Mouse (Mus musculus): ENCODE results near the gene Crabp2.
"Not testable (repeated sequence)": the region's sequence is repeated elsewhere in the genome, so short reads cannot be mapped to it uniquely, and the experiment has no call there.

The Crabp2 gene

GRCm38 (mm10) chr3:87948378-87949265 is at the start of gene Crabp2:
Gene Crabp2 (plus strand): TSS chr3:87948666.
- DNase-seq (ENCODE audit: low spot score), result no peak

DNA sequence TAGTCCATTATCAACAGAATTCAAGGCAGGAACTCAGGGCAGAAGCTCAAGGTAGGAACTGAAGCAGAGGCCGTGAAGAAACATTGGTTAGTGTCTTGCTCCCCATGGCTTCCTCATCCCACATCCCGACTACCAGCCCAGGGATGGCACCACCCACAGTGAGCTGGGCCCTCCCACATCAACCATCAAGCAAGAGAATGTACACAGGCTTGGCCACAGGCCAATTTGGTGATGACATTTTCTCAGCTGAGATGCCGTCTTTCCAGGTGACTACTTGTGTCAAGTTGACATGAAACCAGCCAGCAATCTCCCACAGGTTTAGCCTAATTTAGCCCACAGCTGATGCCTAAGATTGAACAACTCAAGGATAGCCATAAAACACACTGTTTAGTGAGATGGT is 49.2 kb upstream of the Crabp2 start:
- no peak for DNase-seq (ENCODE audit: low spot score)

GRCm38 (mm10) chr3:87899776-87900175 is 48.7 kb upstream of the Crabp2 start:
- no peak for DNase-seq (ENCODE audit: low spot score)

DNA sequence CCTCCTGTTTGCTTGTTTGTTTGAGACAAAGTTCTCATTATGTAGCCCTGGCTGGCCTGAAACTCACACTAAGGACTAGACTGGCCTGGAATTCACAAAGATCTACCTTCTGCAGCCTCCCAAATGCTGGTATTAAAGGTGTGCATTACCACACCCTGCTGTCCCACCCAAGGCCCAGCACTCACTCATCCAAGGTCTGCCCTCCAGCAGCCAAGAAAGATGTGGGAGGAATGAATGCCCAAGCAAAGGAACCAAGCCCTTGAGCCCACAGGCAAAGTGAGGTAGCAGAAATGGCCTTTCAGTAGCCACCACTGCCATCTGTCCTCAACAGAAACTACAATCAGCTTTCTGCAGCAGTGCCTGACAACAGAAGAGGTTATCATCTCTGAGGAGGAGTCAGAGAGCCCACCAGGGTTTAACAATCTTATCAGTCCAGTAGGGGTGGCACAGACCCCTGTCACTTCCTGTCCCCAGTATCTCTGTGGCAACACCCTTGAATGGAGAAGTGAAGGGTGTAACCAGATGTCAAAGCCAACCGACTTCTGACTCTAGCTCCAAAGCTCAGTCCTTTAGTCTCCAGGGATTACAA is 47.3 kb upstream of the Crabp2 start:
- DNase-seq (ENCODE audit: low spot score), result no peak

- not testable (repeated sequence) for DNase-seq (ENCODE audit: low spot score)
Observed at GRCm38 (mm10) chr3:87901959-87902358, 46.5 kb upstream of the Crabp2 start.

DNA sequence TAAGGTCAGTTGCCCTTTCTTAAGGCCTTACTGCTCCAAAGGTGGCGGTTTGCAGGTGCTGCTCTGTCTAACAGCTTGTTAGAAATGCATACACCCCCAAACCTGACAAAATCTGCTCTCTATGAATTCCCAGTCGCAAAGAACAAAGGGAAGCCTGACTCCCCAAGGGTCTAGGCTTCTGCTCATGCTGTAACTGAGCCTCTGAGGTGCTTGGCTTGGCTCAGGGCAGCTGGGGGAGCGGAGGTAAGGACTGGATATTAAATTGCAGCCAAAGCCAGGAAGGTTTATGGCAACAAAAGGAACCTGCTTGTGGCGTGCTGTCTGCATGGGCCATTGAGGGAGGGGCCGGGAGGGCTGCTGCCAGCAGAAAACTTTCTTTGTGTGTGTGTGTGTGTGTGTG is 44.6 kb upstream of the Crabp2 start:
- DNase-seq (ENCODE audit: low spot score), result no peak

GRCm38 (mm10) chr3:87905880-87906485 is 42.5 kb upstream of the Crabp2 start, which contains the start of gene Hdgf:
Gene Hdgf (plus strand): TSS chr3:87906321.
- DNase-seq (ENCODE audit: low spot score), result peak; percentile 90

GRCm38 (mm10) chr3:87906601-87906980 is 41.9 kb upstream of the Crabp2 start:
- no peak for DNase-seq (ENCODE audit: low spot score)

- DNase-seq (ENCODE audit: low spot score), result no peak
Observed at GRCm38 (mm10) chr3:87906981-87907857, 41.2 kb upstream of the Crabp2 start.

- DNase-seq (ENCODE audit: low spot score), result no peak
Observed at GRCm38 (mm10) chr3:87907906-87908305, 40.6 kb upstream of the Crabp2 start.

DNA sequence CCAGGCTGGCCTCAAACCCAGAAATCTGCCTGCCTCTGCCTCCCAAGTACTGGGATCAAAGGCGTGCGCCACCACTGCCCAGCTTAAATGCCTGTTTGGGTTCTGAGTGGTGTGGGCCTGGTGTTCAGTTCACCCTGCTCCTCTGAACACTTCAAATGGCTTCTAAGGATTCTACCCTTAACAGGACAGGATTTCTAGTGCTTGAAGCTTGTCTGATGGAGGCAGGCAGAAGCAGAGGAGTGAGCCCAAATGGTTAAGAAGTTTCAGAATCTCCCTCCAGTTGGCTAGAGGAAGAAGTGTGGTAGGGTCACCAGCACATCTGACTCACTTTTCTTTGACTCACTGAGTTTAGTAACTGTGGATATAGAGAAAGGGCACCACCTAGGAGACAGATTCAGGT is 39.1 kb upstream of the Crabp2 start:
- no peak for DNase-seq (ENCODE audit: low spot score)

DNA sequence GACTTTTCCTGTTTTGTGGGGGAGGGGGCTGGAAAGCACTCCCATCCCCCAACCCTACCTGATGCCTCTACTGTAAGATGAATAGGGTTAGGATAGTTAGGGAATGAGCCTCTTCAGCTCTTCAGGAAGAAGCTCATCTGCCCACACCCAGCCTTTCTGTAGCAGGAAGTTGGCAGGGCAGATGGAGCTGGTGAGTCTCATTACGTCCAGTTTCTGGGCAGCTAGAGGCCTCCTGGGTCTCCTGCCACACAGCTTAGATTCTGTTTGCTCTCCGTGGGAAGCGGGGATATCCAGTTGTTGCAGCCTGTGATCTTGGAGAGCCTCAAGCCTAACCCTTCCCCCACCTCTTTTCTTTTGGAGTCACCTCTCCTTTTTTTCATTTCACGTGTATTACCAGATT is 38.6 kb upstream of the Crabp2 start:
- DNase-seq (ENCODE audit: low spot score), result no peak

DNA sequence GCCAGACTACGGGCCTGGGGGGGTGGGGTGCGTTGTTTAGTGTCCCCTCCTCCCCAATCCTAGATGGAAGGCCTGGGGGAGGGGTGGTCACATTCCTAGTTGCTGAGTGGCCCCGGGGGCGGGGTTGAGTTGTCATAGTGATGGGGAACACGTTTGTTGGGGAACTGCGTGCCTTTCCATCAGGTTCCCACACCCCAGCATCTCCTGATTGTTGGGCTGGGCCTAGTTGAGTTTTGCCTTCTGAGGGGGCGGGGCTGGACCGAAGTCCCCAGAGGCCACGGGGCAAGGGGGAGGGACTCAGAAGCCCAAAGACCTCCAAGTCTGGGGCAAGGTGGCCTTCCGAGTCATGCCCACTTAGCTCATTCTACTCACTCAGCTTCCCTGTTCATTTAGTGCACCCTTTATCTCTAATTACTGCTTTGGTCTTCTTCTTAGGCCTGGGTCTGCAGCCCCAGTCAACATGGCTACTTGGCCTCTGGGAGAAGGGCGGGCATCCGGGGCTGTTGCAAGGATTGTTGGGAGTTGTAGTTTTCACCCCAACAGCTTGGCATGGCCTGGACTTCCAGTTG is 37.8 kb upstream of the Crabp2 start:
- no peak for DNase-seq (ENCODE audit: low spot score)

DNA sequence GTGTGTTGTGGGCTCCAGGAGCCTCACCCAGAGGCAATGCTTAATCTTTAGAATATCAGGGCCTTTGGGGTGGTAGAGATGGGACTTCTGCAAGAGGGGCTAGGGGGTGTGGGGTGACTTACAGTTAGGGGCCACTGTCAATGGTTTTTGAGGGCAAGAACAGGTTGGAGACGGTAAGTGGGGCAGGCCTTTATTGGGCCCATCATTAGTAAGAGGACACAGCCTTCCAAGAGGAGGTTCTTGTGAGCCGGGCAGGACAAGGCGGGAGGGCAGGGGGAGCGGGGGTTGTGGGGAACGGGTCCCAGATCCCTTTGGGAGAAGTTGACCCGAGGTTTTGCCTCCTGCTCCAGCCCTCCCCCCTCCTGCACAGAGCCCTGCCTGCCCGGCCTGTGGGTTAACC is 35.0 kb upstream of the Crabp2 start:
- DNase-seq (ENCODE audit: low spot score), result no peak

GRCm38 (mm10) chr3:87913891-87914290 is 34.6 kb upstream of the Crabp2 start:
- no peak for DNase-seq (ENCODE audit: low spot score)

GRCm38 (mm10) chr3:87916990-87917389 is 31.5 kb upstream of the Crabp2 start:
- DNase-seq (ENCODE audit: low spot score), result no peak

DNA sequence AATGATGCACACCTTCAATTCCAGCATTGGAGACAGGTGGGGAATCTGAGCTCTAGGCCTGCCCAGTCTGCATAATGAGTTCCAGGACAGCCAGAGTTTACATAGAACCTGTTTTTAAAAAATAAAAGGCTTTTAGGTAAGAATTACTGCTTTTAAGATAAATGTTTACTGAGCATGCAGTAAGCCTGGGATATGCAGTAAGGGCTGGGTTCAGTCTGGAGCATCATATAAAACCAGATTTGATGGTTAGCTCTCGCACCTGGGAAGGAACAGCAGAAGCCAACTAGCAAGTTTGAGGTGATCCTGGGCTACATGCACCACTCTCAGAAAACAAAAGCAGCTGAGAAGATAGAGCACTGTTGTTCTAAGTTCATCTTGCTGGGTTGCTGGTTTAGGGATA is 29.9 kb upstream of the Crabp2 start:
- DNase-seq (ENCODE audit: low spot score), result no peak

- DNase-seq (ENCODE audit: low spot score), result peak; percentile 61
Observed at GRCm38 (mm10) chr3:87919336-87920108, 28.9 kb upstream of the Crabp2 start, which contains the start of gene Mrpl24. Gene Mrpl24 (plus strand): TSS chr3:87919506.

DNA sequence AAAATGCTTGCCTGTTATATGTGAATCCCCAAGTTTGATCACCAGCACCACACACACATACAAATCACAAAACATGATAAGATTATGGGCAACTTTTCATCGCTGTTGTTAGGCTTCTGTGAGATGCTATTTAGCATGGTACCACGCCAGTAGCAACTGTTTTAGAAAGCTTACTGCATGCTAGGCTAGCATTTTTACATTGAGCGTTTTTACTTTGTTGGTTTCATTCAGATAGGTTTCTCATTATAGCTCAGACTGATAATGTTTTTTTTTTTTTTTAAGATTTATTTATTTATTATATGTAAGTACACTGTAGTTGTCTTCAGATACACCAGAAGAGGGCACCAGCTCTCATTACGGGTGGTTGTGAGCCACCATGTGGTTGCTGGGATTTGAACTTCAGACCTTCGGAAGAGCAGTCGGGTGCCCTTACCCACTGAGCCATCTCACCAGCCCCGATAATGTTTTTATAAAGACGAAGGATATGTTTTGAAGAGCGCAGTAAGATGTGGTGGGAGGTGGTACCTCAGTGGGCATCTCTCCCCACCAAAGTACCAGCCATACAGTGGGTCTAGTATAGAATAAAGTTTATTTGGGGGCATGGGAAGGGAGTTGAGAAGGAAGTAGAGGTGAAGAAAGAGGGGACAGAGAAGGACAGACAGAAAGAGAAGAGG is 28.1 kb upstream of the Crabp2 start:
- DNase-seq (ENCODE audit: low spot score), result no peak

GRCm38 (mm10) chr3:87924996-87925395 is 23.5 kb upstream of the Crabp2 start:
- DNase-seq (ENCODE audit: low spot score), result no peak
